Mouse (Mus musculus) heart, embryonic 16.5 days (tissue): Measurements from ENCODE around the gene Spa17. TPM values are rescaled to one million over a fixed set of nuclear protein-coding genes. Genes with fewer than 3 reads are reported as not detected.

ENCODE experiments used
- ATAC-seq: fragments of 200-750 bp; cut with Nextera tagmentation; replicated peaks from 2 replicates; pipeline ENCODE4 v1.8.0; 2017; ENCODE audit warnings: moderate number of reproducible peaks; ENCODE audit not compliant: insufficient read depth, low FRiP score; ENCODE audit errors: extremely low read depth
- H3K27ac ChIP-seq: fragments of 300-500 bp; sonication (generic); 2 replicates; pipeline ENCODE4 v1.5.1; 2014; ENCODE audit warnings: mild to moderate bottlenecking, low read length, control low read depth, moderate library complexity
- H3K27me3 ChIP-seq: fragments of 300-500 bp; sonication (generic); 2 replicates; pipeline ENCODE4 v1.6.1; 2014; ENCODE audit warnings: low read length, mixed read lengths; ENCODE audit not compliant: control insufficient read depth, insufficient read depth
- H3K36me3 ChIP-seq: fragments of 300-500 bp; sonication (generic); 2 replicates; pipeline ENCODE4 v1.6.1; 2014; ENCODE audit not compliant: control insufficient read depth, insufficient read depth
- H3K4me1 ChIP-seq: fragments of 300-500 bp; sonication (generic); 2 replicates; pipeline ENCODE4 v1.6.1; 2014; ENCODE audit warnings: low read length, mixed read lengths; ENCODE audit not compliant: control insufficient read depth, insufficient read depth
- H3K4me2 ChIP-seq: fragments of 300-500 bp; sonication (generic); 2 replicates; pipeline ENCODE4 v1.6.1; 2014; ENCODE audit warnings: low read depth, mild to moderate bottlenecking, control low read depth, low read length
- H3K4me3 ChIP-seq: fragments of 300-500 bp; sonication (generic); 2 replicates; pipeline ENCODE4 v1.5.1; 2014; ENCODE audit warnings: mild to moderate bottlenecking, control low read depth, low read length
- H3K9ac ChIP-seq: fragments of 300-500 bp; sonication (generic); 2 replicates; pipeline ENCODE4 v1.6.1; 2014; ENCODE audit warnings: low read length, control low read depth
- H3K9me3 ChIP-seq: fragments of 300-500 bp; sonication (generic); replicated peaks from 2 replicates; pipeline ENCODE4 v1.6.1; 2016; ENCODE audit warnings: low read length; ENCODE audit not compliant: control insufficient read depth
- WGBS: fragments of 180-500 bp; shearing (Covaris S2); extraction: QIAGEN DNeasy Blood & Tissue Kit; methylation state at CpG from one replicate; pipeline ENCODE4 v1.1.7; 2014; 5-methylcytosine and 5-hydroxymethylcytosine counted together
- polyA plus RNA-seq: library from polyadenylated mRNA; unstranded; fragments of >200 nt; fragmentation: Nextera tagmentation; extraction: Ambion mirVana; gene quantifications from 2 replicates; pipeline ENCODE4 v1.2.1, GENCODE M21; 2015

Gene Spa17
- polyA plus RNA-seq, 1 experiment from 2014 or later: 7.9 TPM

DNA sequence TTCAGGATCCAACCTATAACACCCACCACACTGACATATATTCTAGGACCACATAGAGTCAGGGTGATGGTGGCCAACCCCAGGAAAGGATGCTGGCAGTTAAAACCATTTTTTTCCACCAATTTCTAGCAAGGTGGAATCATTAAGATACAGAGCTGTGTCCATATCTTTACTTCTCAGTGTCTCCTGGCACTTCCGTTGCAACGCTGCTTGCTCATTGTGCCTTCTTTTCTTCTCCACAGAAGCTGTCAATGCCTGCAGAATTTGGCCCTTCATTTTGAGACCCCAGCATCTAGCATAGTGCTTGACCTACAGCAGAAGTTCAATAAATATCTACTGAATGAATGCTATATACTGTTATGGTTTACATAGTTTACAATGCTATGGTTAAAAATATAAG lies 46.5 kb downstream of the Spa17 start:
- no peak overlapping the region for H3K4me2 ChIP-seq
- WGBS: 79% methylated on average over 2 of the region's 2 CpGs
- no peak overlapping the region for H3K9ac ChIP-seq
- no peak for ATAC-seq
- peaks cover 15% of the 10 kb centered on the region for H3K4me1 ChIP-seq
- no peaks in the 10 kb centered on the region for H3K9me3 ChIP-seq
- H3K4me3 ChIP-seq: no peak overlapping the region
- no peaks in the 10 kb centered on the region for H3K36me3 ChIP-seq
- H3K27me3 ChIP-seq: no peaks in the 10 kb centered on the region
- H3K27ac ChIP-seq: no peak overlapping the region

DNA sequence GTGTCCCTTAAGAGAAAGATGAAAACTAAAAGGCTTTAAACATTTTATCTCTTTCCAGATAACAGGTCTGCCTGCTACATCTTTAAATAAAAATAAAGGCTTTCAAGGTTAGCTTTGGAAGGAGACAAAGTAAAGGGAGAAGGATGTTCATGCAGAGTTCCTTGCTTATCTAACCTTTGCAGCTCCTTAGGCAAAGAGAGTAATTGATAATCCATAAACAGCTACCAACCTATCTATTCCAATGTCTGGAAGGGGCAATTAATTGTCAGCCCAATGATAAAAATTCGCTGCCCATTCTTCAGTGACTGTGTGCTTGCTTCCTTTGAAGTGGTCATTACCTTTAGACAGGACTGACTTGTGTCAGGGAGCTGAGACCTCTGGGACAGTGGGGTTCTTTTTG lies 49.7 kb downstream of the Spa17 start:
- no peaks in the 10 kb centered on the region for H3K9me3 ChIP-seq
- H3K4me3 ChIP-seq: no peak overlapping the region
- no peaks in the 10 kb centered on the region for H3K27me3 ChIP-seq
- WGBS: 49% methylated on average over 1 of the region's 1 CpGs
- no peak overlapping the region for H3K27ac ChIP-seq
- H3K36me3 ChIP-seq: no peaks in the 10 kb centered on the region
- H3K9ac ChIP-seq: no peak overlapping the region
- peaks cover 15% of the 10 kb centered on the region for H3K4me1 ChIP-seq
- no peak overlapping the region for H3K4me2 ChIP-seq
- no peak for ATAC-seq

DNA sequence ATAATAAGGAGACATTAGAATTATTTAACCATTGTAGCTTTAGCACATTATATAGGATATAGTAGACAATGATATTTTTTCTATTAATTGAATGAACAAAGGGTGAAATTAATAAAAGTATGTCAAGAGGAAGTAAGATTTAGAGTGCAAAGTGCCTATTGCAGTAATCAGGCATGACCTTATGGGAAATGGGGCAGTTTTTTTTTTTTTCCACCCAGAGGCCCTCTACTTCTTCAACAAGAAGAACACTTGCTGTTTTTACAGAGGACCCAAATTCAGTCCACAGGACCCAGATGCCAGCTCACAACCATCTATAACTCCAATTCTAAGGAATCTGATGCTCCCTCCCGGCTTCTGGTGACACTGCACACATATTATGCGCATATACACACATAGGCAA lies 52.9 kb downstream of the Spa17 start:
- 0 out of 2 replicates have a peak, but pooled peaks cover under 1% of the 10 kb centered on the region for H3K4me1 ChIP-seq
- H3K36me3 ChIP-seq: no peaks in the 10 kb centered on the region
- no peak overlapping the region for H3K9ac ChIP-seq
- 86% methylated on average over 2 of the region's 2 CpGs for WGBS
- H3K27ac ChIP-seq: no peak overlapping the region
- no peak overlapping the region for H3K4me2 ChIP-seq
- H3K27me3 ChIP-seq: no peaks in the 10 kb centered on the region
- no peaks in the 10 kb centered on the region for H3K9me3 ChIP-seq
- H3K4me3 ChIP-seq: no peak overlapping the region
- no peak for ATAC-seq

DNA sequence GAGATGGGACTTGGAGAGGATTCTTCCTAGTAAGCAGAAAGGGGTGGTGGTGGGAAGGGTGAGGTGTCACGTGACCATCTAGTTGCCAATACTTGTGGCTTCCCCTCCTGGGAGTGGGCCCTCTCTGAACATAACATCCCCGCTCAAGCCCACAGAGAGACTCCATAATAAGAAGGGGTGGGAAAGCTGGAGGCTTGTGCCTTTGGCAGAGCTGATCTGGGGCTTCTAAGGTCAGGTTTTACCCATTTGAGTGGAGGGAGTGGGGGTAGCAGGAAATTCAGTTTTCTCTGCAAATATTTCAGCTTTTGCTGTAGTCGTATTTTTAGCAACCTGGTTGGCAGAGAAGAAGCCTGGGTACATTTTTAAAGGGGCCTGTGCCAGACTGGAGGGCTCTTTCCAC lies 57.2 kb downstream of the Spa17 start:
- H3K4me2 ChIP-seq: no peak overlapping the region
- ATAC-seq: no peak
- no peaks in the 10 kb centered on the region for H3K9me3 ChIP-seq
- H3K4me1 ChIP-seq: peaks cover 18% of the 10 kb centered on the region
- H3K27me3 ChIP-seq: peaks cover 25% of the 10 kb centered on the region
- H3K36me3 ChIP-seq: no peaks in the 10 kb centered on the region
- WGBS: 62% methylated on average over 3 of the region's 3 CpGs
- H3K27ac ChIP-seq: no peak overlapping the region
- no peak overlapping the region for H3K4me3 ChIP-seq
- H3K9ac ChIP-seq: no peak overlapping the region

DNA sequence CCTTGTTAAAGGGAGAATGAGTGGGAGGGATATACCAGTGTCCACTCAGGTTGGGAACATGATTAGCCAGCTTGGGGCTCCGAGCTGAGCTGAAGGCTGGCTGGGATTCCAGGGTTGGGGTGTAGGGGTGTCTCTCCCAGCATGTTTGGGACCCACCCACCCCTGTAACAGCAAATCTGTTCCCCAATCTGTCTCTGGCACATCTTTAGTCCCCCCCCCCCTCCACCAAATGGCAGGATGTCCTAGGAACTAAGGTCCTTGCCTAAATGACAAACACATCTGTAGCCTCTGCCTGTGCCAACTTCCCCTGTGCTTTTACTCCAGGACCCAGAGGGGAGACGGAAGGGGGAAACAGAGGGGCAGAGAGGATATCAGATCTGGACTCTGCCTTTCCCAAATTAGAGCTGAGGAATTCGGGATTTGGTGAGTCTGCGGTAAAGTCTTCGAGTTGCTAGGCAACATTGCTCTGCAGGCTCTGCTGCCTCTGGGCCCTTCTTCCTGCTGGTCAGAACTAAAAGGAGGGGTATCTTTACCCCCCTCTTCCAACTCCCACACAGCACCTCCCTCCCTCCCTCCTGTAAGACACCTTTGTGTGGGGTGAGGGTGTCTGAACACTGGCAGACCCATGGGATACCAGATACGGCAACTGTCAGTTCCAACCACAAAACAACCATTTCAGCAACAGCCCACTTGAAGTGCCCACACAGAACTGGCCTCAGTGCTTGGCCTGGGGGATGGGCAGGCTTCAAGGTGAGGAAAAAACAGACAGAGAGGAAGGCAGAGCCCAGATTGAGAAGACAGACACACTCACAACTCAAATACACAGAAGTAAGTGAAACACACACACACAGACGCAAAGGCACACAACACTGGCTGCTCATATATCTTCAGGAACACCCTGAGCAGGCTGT lies 58.4 kb downstream of the Spa17 start, which contains the start of gene Siae:
Gene Siae, plus strand, starts transcription at position 861 of the 911 bp plus-strand sequence.
- Histone ChIP-seq H3K27me3 (peaks cover 35% of the 10 kb centered on the region), H3K9ac (no peak within 1 kb of the TSS), H3K27ac (no peak within 1 kb of the TSS), H3K36me3 (no peaks in the 10 kb centered on the region), H3K4me1 (peaks cover 18% of the 10 kb centered on the region), H3K4me3 (no peak within 1 kb of the TSS), H3K9me3 (no peaks in the 10 kb centered on the region), H3K4me2 (no peak within 1 kb of the TSS)
- WGBS: 22% methylated on average over 7 of the region's 7 CpGs
- no peak for ATAC-seq

DNA sequence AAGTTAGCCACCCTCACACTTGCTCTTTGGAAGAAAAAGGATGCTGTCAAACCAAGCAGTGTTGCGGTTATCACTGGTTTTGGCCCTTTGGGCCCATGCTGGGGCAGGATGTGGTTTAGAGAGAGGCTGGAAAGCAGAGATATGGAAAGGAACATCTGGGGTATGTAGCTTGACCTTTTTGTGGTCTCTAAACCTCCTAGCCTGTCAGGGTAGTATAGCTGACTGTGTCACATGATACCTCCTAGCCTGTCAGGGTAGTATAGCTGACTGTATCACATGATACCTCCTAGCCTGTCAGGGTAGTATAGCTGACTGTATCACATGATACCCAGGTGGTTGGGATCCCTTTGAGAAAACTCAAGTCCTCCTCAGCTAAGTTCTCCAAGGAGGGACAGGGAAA lies 59.2 kb downstream of the Spa17 start:
- no peak overlapping the region for H3K4me3 ChIP-seq
- WGBS: 76% methylated on average over 1 of the region's 1 CpGs
- no peak overlapping the region for H3K27ac ChIP-seq
- peaks cover 18% of the 10 kb centered on the region for H3K4me1 ChIP-seq
- no peak overlapping the region for H3K9ac ChIP-seq
- peaks cover 43% of the 10 kb centered on the region for H3K27me3 ChIP-seq
- H3K9me3 ChIP-seq: no peaks in the 10 kb centered on the region
- no peak overlapping the region for H3K4me2 ChIP-seq
- H3K36me3 ChIP-seq: no peaks in the 10 kb centered on the region
- no peak for ATAC-seq

Other genes starting within 250 kb of the Spa17 start
- gene Hepacam, start 246.4 kb downstream of the Spa17 start, polyA plus RNA-seq: 0.08 and 0.10 TPM in 2 replicates
- 9.2 and 11.2 TPM in 2 replicates for gene Robo4, start 211.8 kb downstream of the Spa17 start, polyA plus RNA-seq
- not detected in 2 replicates for gene Robo3, start 180.5 kb downstream of the Spa17 start, polyA plus RNA-seq
- 11.1 and 11.4 TPM in 2 replicates for gene Msantd2, start 124.4 kb downstream of the Spa17 start, polyA plus RNA-seq
- gene Esam, start 85.6 kb downstream of the Spa17 start, polyA plus RNA-seq: 92.1 and 101 TPM in 2 replicates
- gene Vsig2, start 74.5 kb downstream of the Spa17 start, polyA plus RNA-seq: 2.1 and 5.3 TPM in 2 replicates
- gene Nrgn, start 60.8 kb downstream of the Spa17 start, polyA plus RNA-seq: 3.4 and 4.3 TPM in 2 replicates
- 9.2 and 10.9 TPM in 2 replicates for gene Siae, start 58.0 kb downstream of the Spa17 start, polyA plus RNA-seq
- 95.3 and 105 TPM in 2 replicates for gene Tbrg1, start 43.6 kb upstream of the Spa17 start, polyA plus RNA-seq
- 0.05 TPM in 1 of 2 replicates, not detected in the other for gene Panx3, start 55.5 kb upstream of the Spa17 start, polyA plus RNA-seq
- gene Olfr160, start 102.5 kb upstream of the Spa17 start, polyA plus RNA-seq: not detected in 2 replicates
- gene Olfr874, start 131.4 kb upstream of the Spa17 start, polyA plus RNA-seq: not detected in 2 replicates
- not detected in 2 replicates for gene Olfr875, start 158.1 kb upstream of the Spa17 start, polyA plus RNA-seq
- gene Olfr876, start 189.3 kb upstream of the Spa17 start, polyA plus RNA-seq: not detected in 2 replicates
- not detected in 2 replicates for gene Olfr877, start 240.5 kb upstream of the Spa17 start, polyA plus RNA-seq